Mouse (Mus musculus) urinary bladder, postnatal 0 days (tissue): ENCODE measurements around the gene Zfp456. TPM values are rescaled to one million over a fixed set of nuclear protein-coding genes. Genes with fewer than 3 reads are reported as not detected.

Source experiments
- polyA plus RNA-seq: library from polyadenylated mRNA; unstranded; fragments of >200 nt; fragmentation: Nextera tagmentation; extraction: Ambion mirVana; gene quantifications from 2 replicates; pipeline ENCODE4 v1.2.1, GENCODE M21; 2015

Gene Zfp456
- 0.43 and 0.44 TPM in 2 replicates for polyA plus RNA-seq

DNA sequence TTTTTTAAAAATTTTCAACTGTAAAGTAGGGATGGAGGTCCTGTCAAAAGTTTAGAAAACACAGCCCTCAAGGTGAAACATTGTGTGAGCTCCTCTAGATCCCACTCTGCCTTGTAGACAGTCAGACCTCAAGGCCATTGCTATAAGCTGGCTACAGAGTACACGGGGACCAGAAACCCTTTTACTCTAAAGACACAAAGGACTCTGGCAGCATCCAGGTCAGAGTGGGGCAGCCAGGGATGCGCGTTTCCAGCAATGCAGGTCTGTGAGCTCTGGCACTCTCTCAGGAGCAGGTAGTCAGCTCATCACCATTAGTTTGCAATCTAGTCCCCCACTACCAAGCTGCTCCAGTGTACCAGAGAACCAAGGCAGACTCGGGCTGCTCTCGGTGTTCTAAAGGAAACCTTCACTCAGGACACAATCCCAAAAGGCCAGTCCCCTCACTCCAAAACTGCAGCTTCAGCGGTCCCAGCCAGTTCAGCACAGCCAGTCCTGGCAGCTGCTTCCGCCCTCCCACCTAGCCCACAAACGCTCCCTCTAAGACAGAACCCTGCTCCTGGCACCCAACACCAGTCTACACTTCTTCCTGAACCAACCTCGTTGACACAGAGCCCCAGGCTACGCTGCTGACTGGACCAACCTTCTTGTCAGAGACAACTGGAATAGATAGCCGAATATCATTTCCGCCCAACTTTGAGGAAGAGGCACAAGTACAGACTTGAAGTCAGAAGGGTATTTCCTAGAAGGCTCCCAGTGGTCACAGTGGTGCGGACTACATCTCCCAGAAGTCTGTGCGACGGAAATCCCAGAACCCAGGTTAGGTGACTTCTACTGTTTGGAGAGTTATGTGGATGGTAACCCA, at the start of gene Zfp456, which contains the start of gene Gm28041:
TSS of gene Zfp456 (minus strand) at position 761 of the 862 bp plus-strand sequence.
TSS of gene Gm28041 (minus strand) at position 684 of the 862 bp plus-strand sequence.

DNA sequence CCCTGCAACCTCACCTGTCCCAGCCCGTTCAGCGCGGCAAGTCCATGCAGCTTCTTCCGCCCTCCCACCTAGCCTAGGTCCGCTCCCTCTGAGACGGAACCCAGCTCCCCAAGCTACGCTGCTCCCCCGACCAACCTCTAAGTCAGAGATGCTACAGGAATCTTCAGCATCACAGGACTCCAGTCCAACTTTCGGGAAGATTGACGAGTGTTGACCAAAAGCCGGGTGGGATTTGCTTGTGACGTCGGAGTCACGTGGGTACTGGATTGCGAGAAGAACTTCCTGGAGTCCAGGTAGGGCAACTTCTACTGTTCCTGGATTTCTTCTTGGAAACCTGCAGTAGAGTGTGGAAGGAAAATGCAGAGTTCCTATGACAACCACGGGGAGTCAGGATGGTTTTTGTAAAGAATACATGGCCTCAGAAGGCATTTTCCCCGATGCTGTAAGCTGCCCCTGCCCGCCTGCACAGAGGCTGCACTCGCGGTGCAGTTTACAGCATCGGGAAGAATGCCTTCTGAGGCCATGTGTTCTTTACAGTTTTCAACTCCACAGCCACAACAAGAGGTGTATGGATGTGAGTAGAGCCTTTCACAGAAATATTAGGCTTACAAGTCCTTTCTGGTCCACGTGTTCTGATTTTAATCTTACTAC, 45.7 kb upstream of the Zfp456 start, which contains the start of gene Zfp459:
TSS of gene Zfp459 (minus strand) at position 212 of the 651 bp plus-strand sequence.

GRCm38 (mm10) chr13:67399183-67399903, 23.7 kb upstream of the Zfp456 start, which contains the start of gene Zfp429:
Zfp429 (minus strand) TSS chr13:67399819.

DNA sequence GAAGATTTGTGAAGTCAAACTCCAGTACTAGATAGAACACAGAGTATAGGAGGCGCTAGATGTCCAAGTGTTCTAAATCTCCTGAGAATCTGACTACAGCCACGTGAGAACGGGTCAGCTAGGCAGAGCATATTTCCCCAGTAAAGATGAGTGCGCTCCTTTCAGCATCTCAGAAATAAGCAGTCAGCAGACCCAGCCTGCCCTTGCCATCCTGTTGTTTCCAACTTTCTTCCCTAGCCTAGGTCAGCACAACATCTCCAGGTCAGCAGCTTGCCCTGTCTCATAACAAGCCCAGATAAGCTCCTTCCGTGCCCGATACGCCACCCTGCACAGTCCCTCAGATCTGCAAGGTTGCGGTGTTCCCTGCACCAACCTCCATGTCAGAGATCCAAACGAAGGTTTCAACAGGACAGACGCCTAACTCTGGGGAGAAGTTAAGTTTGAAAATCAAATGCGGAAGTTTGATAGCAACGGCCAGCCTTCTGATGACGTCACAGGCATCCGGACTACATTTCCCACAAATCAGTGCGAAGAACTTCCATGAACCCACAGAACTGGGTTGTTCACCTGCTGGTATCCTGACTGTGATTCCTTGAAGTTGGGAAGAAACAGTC, 15.4 kb downstream of the Zfp456 start, which contains the start of the genes Gm28044 and Zfp953:
TSS of gene Gm28044 (minus strand) at position 406 of the 614 bp plus-strand sequence.
TSS of gene Zfp953 (minus strand) at position 475 of the 614 bp plus-strand sequence.

GRCm38 (mm10) chr13:67332019-67332724, 43.4 kb downstream of the Zfp456 start, which contains the start of gene Zfp595:
Zfp595 (minus strand) TSS chr13:67332570.

Other genes starting within 250 kb of the Zfp456 start
- 3.3 and 3.8 TPM in 2 replicates for gene Rsl1, start 202.6 kb downstream of the Zfp456 start, polyA plus RNA-seq
- 0.47 and 0.77 TPM in 2 replicates for gene Zfp455, start 181.3 kb downstream of the Zfp456 start, polyA plus RNA-seq
- 0.46 and 1.0 TPM in 2 replicates for gene Zfp458, start 97.3 kb downstream of the Zfp456 start, polyA plus RNA-seq
- 0.30 TPM in 1 of 2 replicates, not detected in the other for gene Zfp457, start 69.3 kb downstream of the Zfp456 start, polyA plus RNA-seq
- gene Zfp595, start 43.2 kb downstream of the Zfp456 start, polyA plus RNA-seq: 1.1 TPM in 2 replicates
- gene Gm28044, start 15.3 kb downstream of the Zfp456 start, polyA plus RNA-seq: 0.52 TPM in 1 of 2 replicates, not detected in the other
- 0.45 and 0.47 TPM in 2 replicates for gene Zfp953, start 15.2 kb downstream of the Zfp456 start, polyA plus RNA-seq
- gene Gm28041, start 77 bp downstream of the Zfp456 start, polyA plus RNA-seq: 0.22 and 0.26 TPM in 2 replicates
- 3.5 and 3.6 TPM in 2 replicates for gene Zfp429, start 24.0 kb upstream of the Zfp456 start, polyA plus RNA-seq
- gene Zfp459, start 45.6 kb upstream of the Zfp456 start, polyA plus RNA-seq: 0.48 and 1.3 TPM in 2 replicates
- gene Zfp874a, start 75.8 kb upstream of the Zfp456 start, polyA plus RNA-seq: 4.8 and 5.0 TPM in 2 replicates
- 1.7 and 1.9 TPM in 2 replicates for gene Zfp874b, start 108.4 kb upstream of the Zfp456 start, polyA plus RNA-seq
- 5.0 and 5.2 TPM in 2 replicates for gene Zfp58, start 124.7 kb upstream of the Zfp456 start, polyA plus RNA-seq
- gene Gm26965, start 150.3 kb upstream of the Zfp456 start, polyA plus RNA-seq: not detected in 2 replicates
- 26.4 and 29.8 TPM in 2 replicates for gene Zfp87, start 150.4 kb upstream of the Zfp456 start, polyA plus RNA-seq
- gene Zfp748, start 178.0 kb upstream of the Zfp456 start, polyA plus RNA-seq: 4.0 and 5.1 TPM in 2 replicates
- gene Zfp729b, start 233.9 kb upstream of the Zfp456 start, polyA plus RNA-seq: 1.7 and 1.9 TPM in 2 replicates